Mouse (Mus musculus) mouse trophoblast stem cell (cell line): ENCODE data around the gene Sox5.

Experiments used
- in situ Hi-C, 2 experiments: fragments of 300-500 bp; cut with MseI, MboI; formaldehyde crosslinking; loops; 2 replicates in 1 of 2; 3 replicates in 1 of 2; pipeline ENCODE4 v1.15.1; 2025

Gene Sox5

GRCm38 (mm10) chr6:144716376-144716775 is 65.4 kb downstream of the Sox5 start:
- in situ Hi-C loops = no loop called here

GRCm38 (mm10) chr6:144711841-144712240 is 69.9 kb downstream of the Sox5 start:
- in situ Hi-C loops = no loop called here

GRCm38 (mm10) chr6:144710816-144711215 is 71.0 kb downstream of the Sox5 start:
- in situ Hi-C loops = no loop called here

- in situ Hi-C loops = no loop called here
These were observed 72.1 kb downstream of the Sox5 start for GRCm38 (mm10) chr6:144709614-144710180.

- in situ Hi-C loops = no loop called here
These were observed 73.4 kb downstream of the Sox5 start for GRCm38 (mm10) chr6:144708410-144708809.

- in situ Hi-C loops = no loop called here
These were observed 73.8 kb downstream of the Sox5 start for GRCm38 (mm10) chr6:144707976-144708375.

- in situ Hi-C loops = no loop called here
These were observed 76.8 kb downstream of the Sox5 start for GRCm38 (mm10) chr6:144704962-144705361.

GRCm38 (mm10) chr6:144695660-144696059 is 86.1 kb downstream of the Sox5 start:
- in situ Hi-C loops = no loop called here

- in situ Hi-C loops = no loop called here
These were observed 88.4 kb downstream of the Sox5 start for GRCm38 (mm10) chr6:144693211-144693899.

GRCm38 (mm10) chr6:144691298-144692041 is 90.3 kb downstream of the Sox5 start:
- in situ Hi-C loops = no loop called here

GRCm38 (mm10) chr6:144689076-144689475 is 92.7 kb downstream of the Sox5 start:
- in situ Hi-C loops = no loop called here

GRCm38 (mm10) chr6:144687681-144688080 is 94.1 kb downstream of the Sox5 start:
- in situ Hi-C loops = no loop called here

GRCm38 (mm10) chr6:144681045-144681789 is 100.6 kb downstream of the Sox5 start:
- in situ Hi-C loops = no loop called here

GRCm38 (mm10) chr6:144677491-144678133 is 104.2 kb downstream of the Sox5 start:
- in situ Hi-C loops = no loop called here

- in situ Hi-C loops = no loop called here
These were observed 106.7 kb downstream of the Sox5 start for GRCm38 (mm10) chr6:144675111-144675510.

GRCm38 (mm10) chr6:144673906-144674305 is 107.9 kb downstream of the Sox5 start:
- in situ Hi-C loops = no loop called here

- in situ Hi-C loops = no loop called here
These were observed 111.2 kb downstream of the Sox5 start for GRCm38 (mm10) chr6:144670433-144671167.

- in situ Hi-C loops = no loop called here
These were observed 115.2 kb downstream of the Sox5 start for GRCm38 (mm10) chr6:144666617-144667016.

GRCm38 (mm10) chr6:144664765-144665164 is 117.0 kb downstream of the Sox5 start:
- in situ Hi-C loops = no loop called here

- in situ Hi-C loops = no loop called here
These were observed 118.2 kb downstream of the Sox5 start for GRCm38 (mm10) chr6:144663516-144664074.
